Mouse (Mus musculus) heart, embryonic 16.5 days (tissue): ENCODE results near the gene Nsmf. TPM values are rescaled to one million over a fixed set of nuclear protein-coding genes. Genes with fewer than 3 reads are reported as not detected.
A peak's percentile ranks its signal among the peaks of the same experiment; 100 is the strongest.

Source experiments
- ATAC-seq: fragments of 200-750 bp; cut with Nextera tagmentation; replicated peaks from 2 replicates; pipeline ENCODE4 v1.8.0; 2017; ENCODE audit warnings: moderate number of reproducible peaks; ENCODE audit not compliant: insufficient read depth, low FRiP score; ENCODE audit errors: extremely low read depth
- H3K27ac ChIP-seq: fragments of 300-500 bp; sonication (generic); 2 replicates; pipeline ENCODE4 v1.5.1; 2014; ENCODE audit warnings: mild to moderate bottlenecking, low read length, control low read depth, moderate library complexity
- H3K27me3 ChIP-seq: fragments of 300-500 bp; sonication (generic); 2 replicates; pipeline ENCODE4 v1.6.1; 2014; ENCODE audit warnings: low read length, mixed read lengths; ENCODE audit not compliant: control insufficient read depth, insufficient read depth
- H3K36me3 ChIP-seq: fragments of 300-500 bp; sonication (generic); 2 replicates; pipeline ENCODE4 v1.6.1; 2014; ENCODE audit not compliant: control insufficient read depth, insufficient read depth
- H3K4me1 ChIP-seq: fragments of 300-500 bp; sonication (generic); 2 replicates; pipeline ENCODE4 v1.6.1; 2014; ENCODE audit warnings: low read length, mixed read lengths; ENCODE audit not compliant: control insufficient read depth, insufficient read depth
- H3K4me2 ChIP-seq: fragments of 300-500 bp; sonication (generic); 2 replicates; pipeline ENCODE4 v1.6.1; 2014; ENCODE audit warnings: low read depth, mild to moderate bottlenecking, control low read depth, low read length
- H3K4me3 ChIP-seq: fragments of 300-500 bp; sonication (generic); 2 replicates; pipeline ENCODE4 v1.5.1; 2014; ENCODE audit warnings: mild to moderate bottlenecking, control low read depth, low read length
- H3K9ac ChIP-seq: fragments of 300-500 bp; sonication (generic); 2 replicates; pipeline ENCODE4 v1.6.1; 2014; ENCODE audit warnings: low read length, control low read depth
- H3K9me3 ChIP-seq: fragments of 300-500 bp; sonication (generic); replicated peaks from 2 replicates; pipeline ENCODE4 v1.6.1; 2016; ENCODE audit warnings: low read length; ENCODE audit not compliant: control insufficient read depth
- WGBS: fragments of 180-500 bp; shearing (Covaris S2); extraction: QIAGEN DNeasy Blood & Tissue Kit; methylation state at CpG from one replicate; pipeline ENCODE4 v1.1.7; 2014; 5-methylcytosine and 5-hydroxymethylcytosine counted together
- microRNA-seq: library from miRNA; unstranded; fragments of <30 nt; microRNA quantifications from one replicate; pipeline ENCODE4, GENCODE M21; 2017
- polyA plus RNA-seq: library from polyadenylated mRNA; unstranded; fragments of >200 nt; fragmentation: Nextera tagmentation; extraction: Ambion mirVana; gene quantifications from 2 replicates; pipeline ENCODE4 v1.2.1, GENCODE M21; 2015

Nsmf gene
- polyA plus RNA-seq, 1 experiment from 2014 or later: 59.3 TPM

GRCm38 (mm10) chr2:25111184-25111791 is 57.1 kb downstream of the Nsmf start:
- Histone ChIP-seq H3K4me3 (no peak overlapping the region), H3K4me2 (no peak overlapping the region), H3K4me1 (peaks cover 14% of the 10 kb centered on the region), H3K36me3 (no peaks in the 10 kb centered on the region), H3K27me3 (no peaks in the 10 kb centered on the region), H3K9ac (no peak overlapping the region), H3K27ac (peak overlapping the region; percentile 84), H3K9me3 (no peaks in the 10 kb centered on the region)
- 46% methylated on average over 9 of the region's 9 CpGs for WGBS
- peak; percentile 74 for ATAC-seq

Small RNA genes lying within 50 kb of the gene (microRNA-seq; reads per million reads assigned to microRNA genes)
- gene Gm24328: not detected
- not detected for gene Mir7664

Other genes with a start within 250 kb of the Nsmf start
- gene Ehmt1, start 134.7 kb upstream of the Nsmf start, polyA plus RNA-seq: 49.0 and 51.5 TPM in 2 replicates
- gene Arrdc1, start 119.1 kb upstream of the Nsmf start, polyA plus RNA-seq: 22.3 and 28.2 TPM in 2 replicates
- 5.3 and 8.2 TPM in 2 replicates for gene Zmynd19, start 104.6 kb upstream of the Nsmf start, polyA plus RNA-seq
- 16.8 and 17.4 TPM in 2 replicates for gene Dph7, start 92.0 kb upstream of the Nsmf start, polyA plus RNA-seq
- 125 and 150 TPM in 2 replicates for gene Mrpl41, start 79.3 kb upstream of the Nsmf start, polyA plus RNA-seq
- 12.5 and 13.2 TPM in 2 replicates for gene Pnpla7, start 78.3 kb upstream of the Nsmf start, polyA plus RNA-seq
- gene Entpd8, start 25.9 kb downstream of the Nsmf start, polyA plus RNA-seq: 0.30 TPM in 1 of 2 replicates, not detected in the other
- 0.19 TPM in 1 of 2 replicates, not detected in the other for gene Noxa1, start 40.8 kb downstream of the Nsmf start, polyA plus RNA-seq
- 16.2 and 18.1 TPM in 2 replicates for gene Nrarp, start 126.4 kb downstream of the Nsmf start, polyA plus RNA-seq
- 8.5 and 10.0 TPM in 2 replicates for gene Tor4a, start 142.5 kb downstream of the Nsmf start, polyA plus RNA-seq
- gene Nelfb, start 157.1 kb downstream of the Nsmf start, polyA plus RNA-seq: 79.1 and 81.9 TPM in 2 replicates
- gene Stpg3, start 160.3 kb downstream of the Nsmf start, polyA plus RNA-seq: not detected in 2 replicates
- gene Fam166a, start 164.4 kb downstream of the Nsmf start, polyA plus RNA-seq: 1.1 TPM in 1 of 2 replicates, not detected in the other
- gene Tubb4b, start 170.3 kb downstream of the Nsmf start, polyA plus RNA-seq: 474 and 482 TPM in 2 replicates
- not detected in 2 replicates for gene Slc34a3, start 180.0 kb downstream of the Nsmf start, polyA plus RNA-seq
- gene Rnf224, start 182.4 kb downstream of the Nsmf start, polyA plus RNA-seq: not detected in 2 replicates
- 3.7 and 5.2 TPM in 2 replicates for gene Rnf208, start 187.9 kb downstream of the Nsmf start, polyA plus RNA-seq
- 0.17 TPM in 1 of 2 replicates, not detected in the other for gene Cysrt1, start 188.1 kb downstream of the Nsmf start, polyA plus RNA-seq
- gene AL732309.1, start 192.5 kb downstream of the Nsmf start, polyA plus RNA-seq: 2.2 and 3.1 TPM in 2 replicates
- 15.1 and 16.4 TPM in 2 replicates for gene Tmem203, start 201.1 kb downstream of the Nsmf start, polyA plus RNA-seq
- gene Tprn, start 208.3 kb downstream of the Nsmf start, polyA plus RNA-seq: 4.3 and 5.9 TPM in 2 replicates
- gene Ssna1, start 218.1 kb downstream of the Nsmf start, polyA plus RNA-seq: 154 and 157 TPM in 2 replicates
- 80.5 and 86.6 TPM in 2 replicates for gene Anapc2, start 218.1 kb downstream of the Nsmf start, polyA plus RNA-seq
- not detected in 2 replicates for gene Tmem210, start 233.8 kb downstream of the Nsmf start, polyA plus RNA-seq
- gene Lrrc26, start 235.6 kb downstream of the Nsmf start, polyA plus RNA-seq: 0.89 and 1.2 TPM in 2 replicates